Mouse (Mus musculus) small intestine, adult 2 months (tissue): Measurements from ENCODE around the gene Zxdc.

Experiments
- CTCF ChIP-seq: fragments of 200-500 bp; IDR thresholded peaks from 2 replicates; pipeline ENCODE4 v1.5.1; 2012; ENCODE audit warnings: low read depth, mild to moderate bottlenecking, control low read depth, inconsistent platforms, low read length, moderate library complexity, mixed read lengths; ENCODE audit not compliant: insufficient replicate concordance, insufficient read length; ENCODE audit errors: extremely low read depth
- POLR2A ChIP-seq: fragments of 200-500 bp; IDR thresholded peaks from 2 replicates; pipeline ENCODE4 v1.6.1; 2012; ENCODE audit warnings: low read depth, mild to moderate bottlenecking, control low read depth, inconsistent platforms, low read length, moderate library complexity

GRCm38 (mm10) chr6:90431487-90431886, 62.2 kb downstream of the Zxdc start:
- TF ChIP-seq CTCF (no peak), POLR2A (no peak)
